Mouse (Mus musculus) myocyte (in vitro differentiated cells): ENCODE results near the gene Creb3l4. TPM values are rescaled to one million over a fixed set of nuclear protein-coding genes. Genes with fewer than 3 reads are reported as not detected.
A peak's percentile ranks its signal among the peaks of the same experiment; 100 is the strongest.

Experiments
- H3K27me3 ChIP-seq: one replicate; pipeline ENCODE4 v1.6.1; 2011; ENCODE audit not compliant: control insufficient read depth, insufficient read depth, insufficient read length
- H3K36me3 ChIP-seq: one replicate; pipeline ENCODE4 v1.6.1; 2011; ENCODE audit not compliant: control insufficient read depth, insufficient read depth
- H3K4me2 ChIP-seq: one replicate; pipeline ENCODE4 v1.6.1; 2011; ENCODE audit warnings: low read depth, control low read depth
- H3K4me3 ChIP-seq: one replicate; pipeline ENCODE4 v1.5.1; 2011; ENCODE audit warnings: mild to moderate bottlenecking, control low read depth, moderate library complexity
- H3K79me2 ChIP-seq: one replicate; pipeline ENCODE4 v1.6.1; 2011; ENCODE audit not compliant: control insufficient read depth, insufficient read depth
- H3ac ChIP-seq: one replicate; pipeline ENCODE4 v1.6.1; 2011; ENCODE audit not compliant: control insufficient read depth, insufficient read length
- CEBPB ChIP-seq: IDR thresholded peaks from 2 replicates; pipeline ENCODE4 v1.6.1; 2011; ENCODE audit warnings: mild to moderate bottlenecking, moderate library complexity; ENCODE audit not compliant: poor library complexity, insufficient read depth, severe bottlenecking
- E2F4 ChIP-seq: IDR thresholded peaks from one replicate; pipeline ENCODE4 v1.6.1; 2011; ENCODE audit warnings: mild to moderate bottlenecking, control low read depth, moderate library complexity; ENCODE audit not compliant: insufficient read depth
- MAX ChIP-seq: IDR thresholded peaks from one replicate; pipeline ENCODE4 v1.6.1; 2011; ENCODE audit warnings: low read depth, mild to moderate bottlenecking, control low read depth
- MYOD1 ChIP-seq, 3 experiments: IDR thresholded peaks; one replicate each; pipeline ENCODE4 v1.6.1; 2011; ENCODE audit warnings: control low read depth in 2 of 3, low read depth in 2 of 3, mild to moderate bottlenecking in 2 of 3, moderate library complexity in 1 of 3; ENCODE audit not compliant: insufficient read length in 2 of 3, control insufficient read depth in 1 of 3
- MYOG ChIP-seq, 3 experiments: IDR thresholded peaks; one replicate each; pipeline ENCODE4 v1.6.1; 2011; ENCODE audit warnings: control low read depth in 2 of 3, low read depth in 2 of 3, mild to moderate bottlenecking in 2 of 3; ENCODE audit not compliant: insufficient read length in 2 of 3, control insufficient read depth in 1 of 3, insufficient read depth in 1 of 3
- POLR2A ChIP-seq: IDR thresholded peaks from one replicate; pipeline ENCODE4 v1.6.1; 2011; ENCODE audit warnings: low read depth, mild to moderate bottlenecking, control low read depth, moderate library complexity; ENCODE audit not compliant: insufficient read length
- POLR2AphosphoS2 ChIP-seq: IDR thresholded peaks from one replicate; pipeline ENCODE4 v1.6.1; 2011; ENCODE audit warnings: low read depth, control low read depth; ENCODE audit not compliant: insufficient read length
- REST ChIP-seq: IDR thresholded peaks from one replicate; pipeline ENCODE4 v1.6.1; 2011; ENCODE audit warnings: mild to moderate bottlenecking, control low read depth, moderate library complexity; ENCODE audit not compliant: insufficient read depth, insufficient read length
- SRF ChIP-seq: IDR thresholded peaks from one replicate; pipeline ENCODE4 v1.6.1; 2011; ENCODE audit warnings: low read depth; ENCODE audit not compliant: control insufficient read depth, insufficient read length
- TCF12 ChIP-seq: IDR thresholded peaks from one replicate; pipeline ENCODE4 v1.6.1; 2011; ENCODE audit warnings: mild to moderate bottlenecking, control low read depth; ENCODE audit not compliant: poor library complexity, insufficient read depth, severe bottlenecking
- TCF3 ChIP-seq: IDR thresholded peaks from one replicate; pipeline ENCODE4 v1.6.1; 2011; ENCODE audit warnings: low read depth, control low read depth; ENCODE audit not compliant: insufficient read length
- USF1 ChIP-seq: IDR thresholded peaks from one replicate; pipeline ENCODE4 v1.6.1; 2011; ENCODE audit warnings: low read depth, mild to moderate bottlenecking, control low read depth, moderate library complexity
- polyA plus RNA-seq: library from polyadenylated mRNA; unstranded; fragments of >200 nt; fragmentation: generic; extraction: Trizol; gene quantifications from one replicate; pipeline ENCODE4 v1.2.1, GENCODE M21; 2012; ENCODE audit warnings: missing spikeins

Gene Creb3l4
- polyA plus RNA-seq, 1 experiment = 0.22 TPM

DNA sequence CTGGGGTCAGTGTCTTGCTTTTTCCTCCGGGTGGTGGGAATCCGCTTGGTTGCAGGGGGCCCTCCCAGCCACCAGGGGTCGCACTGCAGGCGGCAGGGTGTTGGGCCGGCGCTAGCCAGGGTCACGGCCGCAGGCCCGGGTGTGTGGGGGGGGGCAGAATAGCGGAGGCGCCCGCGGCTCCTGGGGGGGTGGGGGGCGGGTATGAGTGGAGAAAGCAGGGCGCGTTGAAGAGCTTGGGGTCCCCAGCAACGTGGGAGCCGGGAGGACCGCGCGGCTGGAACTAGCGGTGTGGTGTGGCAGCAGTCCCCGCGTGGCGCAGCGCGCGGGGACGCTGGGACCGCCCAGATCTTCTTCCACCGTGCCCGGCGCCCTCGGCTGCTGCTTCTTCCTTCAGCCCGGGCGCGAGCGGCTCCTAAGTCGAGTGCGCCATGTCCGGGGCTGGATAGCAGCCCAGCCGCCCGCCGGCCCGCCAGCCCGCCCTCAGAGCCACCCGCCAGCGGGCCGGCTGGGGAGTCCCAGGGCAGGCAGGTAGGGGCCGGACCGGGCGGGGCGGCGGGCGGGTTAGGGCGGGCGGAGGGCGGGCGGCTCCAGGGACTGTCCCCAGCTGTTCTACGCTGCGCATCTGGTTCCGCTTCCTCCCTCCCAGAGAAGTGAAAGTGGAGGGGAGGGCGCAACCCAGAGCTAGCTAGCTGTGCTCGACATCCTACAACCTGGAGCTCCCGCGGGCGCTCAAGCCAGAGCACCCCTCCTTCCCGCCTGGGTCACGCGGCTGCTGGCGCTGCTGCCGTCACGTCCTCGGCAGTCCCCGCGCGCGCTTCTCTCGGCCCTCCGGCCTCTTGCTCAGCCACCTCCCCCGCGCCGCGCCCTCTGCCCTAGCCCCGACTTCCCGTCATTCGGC, 22.0 kb upstream of the Creb3l4 start, which contains the start of gene Dennd4b:
Gene Dennd4b (plus strand): TSS at position 152 of the 898 bp plus-strand sequence.
- peak within 1 kb of the TSS; percentile 89 for H3K4me2 ChIP-seq
- TF ChIP-seq MYOD1 (IDR thresholded peaks at IDR 0.05; ENCODE audit: control insufficient read depth in 1 of 3, insufficient read length in 2 of 3, low read depth in 2 of 3) (peak in 2 of 3 experiments; percentile 43 to 53), E2F4 (no peak), MYOG (IDR thresholded peaks at IDR 0.05; ENCODE audit: control insufficient read depth in 1 of 3, insufficient read depth in 1 of 3, insufficient read length in 2 of 3, low read depth in 2 of 3) (peak in 1 of 3 experiments; percentile 54), POLR2A (peak; percentile 74)
- no peaks in the 10 kb centered on the region for H3K79me2 ChIP-seq
- H3K36me3 ChIP-seq = peaks cover 10% of the 10 kb centered on the region
- no peaks in the 10 kb centered on the region for H3K27me3 ChIP-seq
- H3ac ChIP-seq = peak within 1 kb of the TSS; percentile 82
- peak within 1 kb of the TSS; percentile 55 for H3K4me3 ChIP-seq

GRCm38 (mm10) chr3:90264687-90265033, 21.3 kb upstream of the Creb3l4 start:
- Histone ChIP-seq H3K27me3 (no peaks in the 10 kb centered on the region), H3ac (peak overlapping the region; percentile 82), H3K4me2 (peak overlapping the region; percentile 53), H3K4me3 (peak overlapping the region; percentile 55), H3K36me3 (peaks cover 16% of the 10 kb centered on the region), H3K79me2 (no peaks in the 10 kb centered on the region)
- no peak for TF ChIP-seq CEBPB
- no peak for TF ChIP-seq POLR2A
- TF ChIP-seq POLR2AphosphoS2 = no peak
- TF ChIP-seq TCF3 = no peak
- TF ChIP-seq SRF = no peak
- no peak for TF ChIP-seq TCF12
- TF ChIP-seq MYOD1 (IDR thresholded peaks at IDR 0.05; ENCODE audit: control insufficient read depth in 1 of 3, insufficient read length in 2 of 3, low read depth in 2 of 3) = no peak
- TF ChIP-seq USF1 = no peak
- no peak for TF ChIP-seq MYOG (IDR thresholded peaks at IDR 0.05; ENCODE audit: control insufficient read depth in 1 of 3, insufficient read depth in 1 of 3, insufficient read length in 2 of 3, low read depth in 2 of 3)
- TF ChIP-seq E2F4 = no peak
- no peak for TF ChIP-seq MAX
- no peak for TF ChIP-seq REST

DNA sequence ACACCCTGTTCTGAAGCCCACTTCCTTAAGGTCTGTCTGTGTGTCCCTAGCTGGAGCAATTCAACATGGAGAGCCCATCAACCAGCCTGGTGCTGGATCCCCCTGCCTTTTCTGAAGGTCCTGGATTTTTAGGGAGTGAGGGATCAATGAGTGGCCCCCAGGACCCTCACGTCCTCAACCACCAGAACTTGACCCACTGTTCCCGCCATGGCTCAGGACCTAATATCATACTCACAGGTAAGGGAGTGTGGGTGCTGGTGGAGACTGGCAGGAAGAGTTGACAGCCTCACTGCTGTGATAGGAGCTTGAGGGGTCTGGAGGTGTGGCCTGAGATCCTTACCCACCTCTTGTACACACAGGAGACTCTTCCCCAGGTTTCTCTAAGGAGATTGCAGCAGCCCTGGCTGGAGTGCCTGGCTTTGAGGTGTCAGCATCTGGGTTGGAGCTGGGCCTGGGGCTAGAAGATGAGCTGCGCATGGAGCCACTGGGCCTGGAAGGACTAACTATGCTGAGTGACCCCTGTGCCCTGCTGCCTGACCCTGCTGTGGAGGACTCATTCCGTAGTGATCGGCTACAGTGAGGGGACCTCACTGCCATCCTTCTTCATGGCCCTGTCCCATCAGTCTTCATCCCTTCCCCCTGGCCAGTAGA, 19.9 kb upstream of the Creb3l4 start:
- TF ChIP-seq REST = no peak
- no peak for TF ChIP-seq POLR2AphosphoS2
- TF ChIP-seq TCF12 = no peak
- TF ChIP-seq MYOD1 (IDR thresholded peaks at IDR 0.05; ENCODE audit: control insufficient read depth in 1 of 3, insufficient read length in 2 of 3, low read depth in 2 of 3) = no peak
- TF ChIP-seq POLR2A = no peak
- no peak for TF ChIP-seq MYOG (IDR thresholded peaks at IDR 0.05; ENCODE audit: control insufficient read depth in 1 of 3, insufficient read depth in 1 of 3, insufficient read length in 2 of 3, low read depth in 2 of 3)
- TF ChIP-seq SRF = no peak
- Histone ChIP-seq H3K4me2 (no peak overlapping the region), H3K36me3 (peaks cover 26% of the 10 kb centered on the region), H3K79me2 (peaks cover 1% of the 10 kb centered on the region), H3K4me3 (no peak overlapping the region), H3K27me3 (no peaks in the 10 kb centered on the region), H3ac (no peak overlapping the region)

- H3K4me3 ChIP-seq = no peak overlapping the region
- H3K79me2 ChIP-seq = peaks cover 37% of the 10 kb centered on the region
- no peaks in the 10 kb centered on the region for H3K27me3 ChIP-seq
- H3K4me2 ChIP-seq = no peak overlapping the region
- no peak overlapping the region for H3ac ChIP-seq
- no peak for TF ChIP-seq MAX
- TF ChIP-seq REST = no peak
- no peak for TF ChIP-seq POLR2AphosphoS2
- no peak for TF ChIP-seq E2F4
- TF ChIP-seq MYOD1 (IDR thresholded peaks at IDR 0.05; ENCODE audit: control insufficient read depth in 1 of 3, insufficient read length in 2 of 3, low read depth in 2 of 3) = no peak
- TF ChIP-seq TCF12 = no peak
- no peak for TF ChIP-seq USF1
- H3K36me3 ChIP-seq = peaks cover 32% of the 10 kb centered on the region
Observed at GRCm38 (mm10) chr3:90258521-90258920, 15.2 kb upstream of the Creb3l4 start.
